Mouse (Mus musculus): ENCODE results near the gene Kctd21.

- no peak for TF ChIP-seq POLR2A (IDR thresholded peaks at IDR 0.05; ENCODE audit: insufficient read depth, low read length)
- TF ChIP-seq EP300 (IDR thresholded peaks at IDR 0.05; ENCODE audit: insufficient read depth, low read depth, low read length), result no peak
- no peak for TF ChIP-seq CTCF (IDR thresholded peaks at IDR 0.05; ENCODE audit: low read depth, low read length)
Measured at GRCm38 (mm10) chr7:97391293-97392078, 59.4 kb downstream of the Kctd21 start.
